Comparison of ENCODE assay signal across 9 mouse cellular contexts in genomic region chr10:98748856-98749583, GRCm38 (mm10).
DNase-seq lines count a peak whose midpoint lies in the region; ATAC-seq lines count a peak whose summit lies in the region.
"Had no signal": no experiment of that assay in that cellular context is flagged by ENCODE, and none has a peak within 500 bp of the region (broad histone marks: within the 10 kb centered on the region; RNA-seq: fewer than 3 reads in every experiment).

No protein-coding gene starts in this region.

- no peaks in the 10 kb centered on the region for H3K27me3 ChIP-seq in forebrain, embryonic 15.5 days
- no peaks in the 10 kb centered on the region for H3K27me3 ChIP-seq in lung, embryonic 15.5 days
- H3K27me3 ChIP-seq in liver, embryonic 12.5 days (replicated peaks), result no peaks in the 10 kb centered on the region
- H3K27me3 ChIP-seq: CH12.LX had no signal

- ATAC-seq in forebrain, embryonic 15.5 days (replicated peaks), result peak; percentile 79
- no peak for ATAC-seq in lung, embryonic 15.5 days (ENCODE audit: borderline replicate concordance, extremely low read depth, low FRiP score, low TSS enrichment)
- no peak for ATAC-seq in liver, embryonic 12.5 days

- H3K4me2 ChIP-seq in forebrain, embryonic 15.5 days (replicated peaks), result no peak overlapping the region
- no peak overlapping the region for H3K4me2 ChIP-seq in lung, embryonic 15.5 days
- no peak overlapping the region for H3K4me2 ChIP-seq in liver, embryonic 12.5 days

- H3K4me3 ChIP-seq in forebrain, embryonic 15.5 days, result no peak overlapping the region
- no peak overlapping the region for H3K4me3 ChIP-seq in lung, embryonic 15.5 days
- no peak overlapping the region for H3K4me3 ChIP-seq in liver, embryonic 12.5 days

- H3K9me3 ChIP-seq in forebrain, embryonic 15.5 days, result no peaks in the 10 kb centered on the region
- no peaks in the 10 kb centered on the region for H3K9me3 ChIP-seq in lung, embryonic 15.5 days
- no peaks in the 10 kb centered on the region for H3K9me3 ChIP-seq in liver, embryonic 12.5 days (replicated peaks)

- H3K4me1 ChIP-seq in forebrain, embryonic 15.5 days, result peaks cover 6% of the 10 kb centered on the region
- H3K4me1 ChIP-seq in lung, embryonic 15.5 days, result peaks cover 16% of the 10 kb centered on the region
- H3K4me1 ChIP-seq in liver, embryonic 12.5 days, result no peaks in the 10 kb centered on the region

- DNase-seq in gastrocnemius, postnatal 10 days, result peak; percentile 22
- DNase-seq in gastrocnemius, adult 8-10 months (ENCODE audit: low spot score in 2 of 2), result no peak
- peak; percentile 81 for DNase-seq in Muller cell, postnatal 12 days (ENCODE audit: inconsistent ontology term)
- no peak for DNase-seq in adrenal gland, adult 2 months
- no peak for DNase-seq in urinary bladder, postnatal 36 days (ENCODE audit: low spot score in 2 of 2)

- H3K36me3 ChIP-seq in forebrain, embryonic 15.5 days, result no peaks in the 10 kb centered on the region
- H3K36me3 ChIP-seq in lung, embryonic 15.5 days, result no peaks in the 10 kb centered on the region
- no peaks in the 10 kb centered on the region for H3K36me3 ChIP-seq in liver, embryonic 12.5 days

- H3K9ac ChIP-seq in forebrain, embryonic 15.5 days (replicated peaks), result no peak overlapping the region
- H3K9ac ChIP-seq in lung, embryonic 15.5 days, result no peak overlapping the region
- no peak overlapping the region for H3K9ac ChIP-seq in liver, embryonic 12.5 days

- 3% methylated on average over 3 of the region's 3 CpGs for WGBS in forebrain, embryonic 15.5 days
- 25% methylated on average over 3 of the region's 3 CpGs for WGBS in lung, embryonic 15.5 days
- 39% methylated on average over 3 of the region's 3 CpGs for WGBS in liver, embryonic 12.5 days (ENCODE audit: insufficient replicate concordance)

- H3K27ac ChIP-seq in forebrain, embryonic 15.5 days (replicated peaks), result no peak overlapping the region
- peak overlapping the region; percentile 42; the same call in 1 of the 2 replicates for H3K27ac ChIP-seq in lung, embryonic 15.5 days
- no peak overlapping the region for H3K27ac ChIP-seq in liver, embryonic 12.5 days

Comparison
In these comparisons a context has a peak if more than half of its experiments do, and no peak if none do; other contexts are left out.
1. DNase-seq: peak in gastrocnemius, postnatal 10 days (single experiment) and Muller cell, postnatal 12 days (single experiment); none in gastrocnemius, adult 8-10 months (0 of 2), adrenal gland, adult 2 months (single experiment) and urinary bladder, postnatal 36 days (0 of 2).